Mouse (Mus musculus): ENCODE results near the gene Dnm3. TPM values are rescaled to one million over a fixed set of nuclear protein-coding genes. Genes with fewer than 3 reads are reported as not detected.
A peak's percentile ranks its signal among the peaks of the same experiment; 100 is the strongest.

Gene Dnm3
- polyA plus RNA-seq, 1 experiment from 2014 or later = 67.6 TPM

DNA sequence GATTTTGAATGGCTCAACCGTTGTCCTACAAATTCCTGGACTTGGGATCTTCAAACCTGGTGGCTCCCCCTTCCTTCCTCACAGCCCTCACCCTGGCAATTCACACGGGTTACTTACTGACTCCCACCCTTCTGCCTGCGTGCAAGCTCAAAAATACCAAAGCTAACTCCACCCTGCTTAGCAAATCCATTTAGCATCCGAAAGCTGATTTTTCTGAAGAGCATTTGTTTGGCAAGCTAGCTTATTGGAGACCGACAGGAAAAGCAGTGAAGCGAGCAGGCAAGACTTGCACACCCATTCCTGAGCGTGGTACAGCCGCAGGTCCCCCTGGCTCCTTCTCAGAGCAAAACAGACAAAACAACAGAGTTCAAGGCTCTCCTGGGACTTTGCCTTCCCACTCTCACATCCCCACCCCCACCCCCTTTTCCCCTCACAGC, 469.2 kb downstream of the Dnm3 start:
- Histone ChIP-seq H3K4me1 (peaks cover 18% of the 10 kb centered on the region), H3K36me3 (replicated peaks) (peaks cover 3% of the 10 kb centered on the region), H3K9me3 (no peaks in the 10 kb centered on the region), H3K4me3 (no peak overlapping the region), H3K9ac (no peak overlapping the region), H3K27ac (peak overlapping the region; percentile 53), H3K4me2 (0 out of 2 replicates have a peak overlapping the region, but pooled peaks have one; percentile 4), H3K27me3 (replicated peaks) (no peaks in the 10 kb centered on the region)
- ATAC-seq (replicated peaks) = peak; percentile 34; the same call in 1 of the 2 replicates
- WGBS = 29% methylated on average over 8 of the region's 8 CpGs

DNA sequence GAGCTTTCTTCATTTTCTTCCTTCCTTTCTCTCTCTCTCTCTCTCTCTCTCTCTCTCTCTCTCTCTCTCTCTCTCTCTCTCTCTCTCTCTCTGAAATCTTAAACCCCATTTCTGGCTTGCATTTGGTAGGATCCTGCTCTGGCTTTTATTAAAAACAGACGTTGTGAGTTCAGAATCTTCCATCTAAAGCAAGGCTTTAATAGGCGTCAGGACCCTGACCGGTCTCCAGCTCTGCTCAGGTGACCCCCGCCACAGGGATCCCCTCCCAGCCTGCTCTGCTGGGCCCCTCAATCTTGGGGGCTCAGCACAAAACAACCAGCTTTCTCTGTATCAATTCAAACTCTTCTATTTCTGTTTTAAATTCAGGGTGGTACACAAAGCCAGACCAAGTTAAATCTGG, 469.6 kb downstream of the Dnm3 start:
- H3K36me3 ChIP-seq (replicated peaks) = peaks cover 3% of the 10 kb centered on the region
- 62% methylated on average over 4 of the region's 4 CpGs for WGBS
- H3K9ac ChIP-seq = no peak overlapping the region
- H3K9me3 ChIP-seq = no peaks in the 10 kb centered on the region
- H3K27me3 ChIP-seq (replicated peaks) = no peaks in the 10 kb centered on the region
- ATAC-seq (replicated peaks) = no peak
- peaks cover 18% of the 10 kb centered on the region for H3K4me1 ChIP-seq
- no peak overlapping the region for H3K27ac ChIP-seq
- H3K4me3 ChIP-seq = no peak overlapping the region
- H3K4me2 ChIP-seq = no peak overlapping the region

DNA sequence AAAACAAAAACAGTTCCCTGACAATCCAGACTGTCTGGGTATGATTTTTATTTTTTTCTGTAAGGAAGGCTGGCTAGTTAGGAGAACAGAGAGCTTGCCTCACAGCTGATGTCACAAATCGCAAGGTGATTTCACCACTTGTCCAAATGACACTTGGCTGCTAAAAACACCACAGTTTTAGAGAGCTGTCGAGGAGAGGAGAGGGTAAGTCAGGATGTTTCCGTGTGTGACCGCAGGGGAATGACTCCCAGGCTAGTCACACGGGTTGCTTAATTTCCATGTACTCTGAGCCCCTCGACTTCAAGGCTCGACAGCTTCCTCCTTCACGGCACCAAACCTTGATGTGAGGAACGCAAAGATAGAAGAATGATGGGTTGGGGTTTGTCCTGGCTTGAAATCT, 471.7 kb downstream of the Dnm3 start:
- WGBS = 94% methylated on average over 9 of the region's 9 CpGs
- Histone ChIP-seq H3K27ac (no peak overlapping the region), H3K9me3 (no peaks in the 10 kb centered on the region), H3K27me3 (replicated peaks) (no peaks in the 10 kb centered on the region), H3K36me3 (replicated peaks) (no peaks in the 10 kb centered on the region), H3K9ac (no peak overlapping the region), H3K4me1 (peaks cover 18% of the 10 kb centered on the region), H3K4me3 (no peak overlapping the region), H3K4me2 (no peak overlapping the region)
- ATAC-seq (replicated peaks) = no peak

DNA sequence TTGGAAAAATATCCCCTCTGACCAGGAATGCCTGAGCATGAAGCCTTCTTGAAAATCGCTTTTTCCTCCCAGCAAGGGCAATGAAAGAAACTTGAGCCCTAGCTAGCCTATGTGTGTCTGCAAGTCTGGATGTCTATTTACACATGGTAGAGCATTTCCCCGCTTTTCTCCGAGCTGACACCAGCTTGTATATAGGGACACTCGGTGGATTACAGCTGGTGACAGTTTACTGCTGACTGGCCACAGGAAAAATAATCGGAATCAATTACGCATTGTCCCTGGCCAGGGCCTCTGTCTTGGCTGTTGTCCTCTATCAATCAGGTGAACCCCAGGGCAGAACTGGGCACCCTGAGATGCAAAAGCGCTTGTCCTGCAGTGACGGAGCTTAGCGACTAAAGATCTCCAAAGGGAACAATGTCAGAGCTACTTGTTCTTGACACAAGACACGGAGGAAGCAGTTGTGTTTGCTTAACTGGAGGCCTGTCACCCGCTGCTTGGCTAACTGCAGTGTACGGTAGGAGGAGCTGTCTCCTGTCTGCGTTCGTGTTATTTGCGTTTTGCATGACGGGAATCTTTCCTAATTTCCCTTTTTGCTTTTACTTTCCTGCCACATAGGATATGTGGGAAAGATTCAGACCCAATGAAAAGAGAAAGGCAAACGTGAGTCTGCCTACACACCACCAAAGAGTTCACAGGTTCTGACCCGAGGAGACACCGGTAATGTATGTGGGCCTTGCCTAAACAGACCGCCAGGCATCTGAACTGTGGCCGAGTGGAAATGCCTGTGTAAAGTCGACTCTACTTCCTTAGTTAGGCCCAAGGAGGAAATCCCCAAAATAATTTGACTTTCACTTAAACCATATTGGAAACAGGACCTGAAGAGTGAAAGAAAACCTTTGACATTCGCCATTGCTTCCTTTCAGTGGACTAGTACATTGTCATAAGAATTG, 472.7 kb downstream of the Dnm3 start:
- Histone ChIP-seq H3K27me3 (replicated peaks) (no peaks in the 10 kb centered on the region), H3K4me2 (0 out of 2 replicates have a peak overlapping the region, but pooled peaks have one; percentile 12), H3K4me3 (no peak overlapping the region), H3K27ac (0 out of 2 replicates have a peak overlapping the region, but pooled peaks have one; percentile 6), H3K4me1 (peaks cover 18% of the 10 kb centered on the region), H3K9me3 (no peaks in the 10 kb centered on the region), H3K36me3 (replicated peaks) (no peaks in the 10 kb centered on the region), H3K9ac (no peak overlapping the region)
- WGBS = 52% methylated on average over 23 of the region's 23 CpGs
- ATAC-seq (replicated peaks) = 0 out of 2 replicates have a peak, but pooled peaks have one; percentile 48

DNA sequence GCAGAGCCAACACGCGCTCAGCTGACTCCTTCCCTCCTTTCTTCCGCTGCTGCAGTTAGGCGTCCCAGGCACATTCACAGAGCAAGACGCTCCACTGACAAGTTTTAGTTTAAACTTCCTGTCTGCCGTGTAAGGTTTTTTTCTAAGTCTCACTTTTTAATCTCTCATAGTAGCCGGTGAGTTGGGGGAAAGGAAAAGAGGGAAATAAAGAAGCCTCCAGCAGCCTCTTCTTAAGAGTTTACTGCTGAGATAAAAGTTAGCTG, 473.4 kb downstream of the Dnm3 start:
- no peak for ATAC-seq (replicated peaks)
- H3K27me3 ChIP-seq (replicated peaks) = no peaks in the 10 kb centered on the region
- no peaks in the 10 kb centered on the region for H3K36me3 ChIP-seq (replicated peaks)
- no peaks in the 10 kb centered on the region for H3K9me3 ChIP-seq
- no peak overlapping the region for H3K9ac ChIP-seq
- H3K4me3 ChIP-seq = no peak overlapping the region
- H3K27ac ChIP-seq = no peak overlapping the region
- no peak overlapping the region for H3K4me2 ChIP-seq
- 48% methylated on average over 7 of the region's 7 CpGs for WGBS
- peaks cover 21% of the 10 kb centered on the region for H3K4me1 ChIP-seq

DNA sequence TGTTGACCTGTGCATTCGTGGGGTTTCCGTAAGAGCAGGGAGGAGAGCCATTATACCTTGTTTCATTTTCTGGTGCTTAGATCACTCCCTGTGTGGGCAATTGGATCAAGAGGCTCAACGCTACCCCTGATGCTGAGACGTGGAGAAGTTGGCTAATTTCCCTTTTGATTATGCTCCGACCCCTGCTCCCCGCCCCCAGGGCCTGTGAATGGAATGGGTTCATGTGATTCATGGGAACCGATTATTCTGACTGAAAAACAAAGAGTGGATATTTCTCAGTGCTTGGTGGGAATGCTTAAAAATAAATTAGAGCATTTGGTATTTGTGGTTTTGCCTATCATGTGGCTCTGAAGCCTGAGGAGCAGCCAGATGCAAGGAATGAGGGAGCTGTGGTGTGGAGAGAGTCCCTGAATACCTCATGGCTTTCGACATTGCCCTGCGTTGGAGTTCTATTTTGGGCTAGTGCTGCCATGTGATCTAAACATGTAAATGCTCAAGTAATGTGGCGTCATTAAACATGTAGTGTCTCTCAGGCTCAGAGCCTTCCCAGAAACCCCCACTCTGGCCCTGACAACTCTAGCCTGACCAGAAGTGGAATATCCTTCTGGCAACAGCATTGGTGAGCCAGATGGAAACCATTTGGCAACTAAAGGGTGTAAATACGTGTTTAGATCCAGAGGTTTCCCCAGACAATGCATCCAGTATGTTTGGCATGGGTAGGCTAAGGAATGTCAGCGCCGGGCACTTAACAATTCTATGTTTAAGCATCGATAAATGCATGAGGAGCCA, 473.9 kb downstream of the Dnm3 start:
- no peak overlapping the region for H3K4me3 ChIP-seq
- H3K9me3 ChIP-seq = no peaks in the 10 kb centered on the region
- ATAC-seq (replicated peaks) = no peak
- 57% methylated on average over 14 of the region's 14 CpGs for WGBS
- H3K27ac ChIP-seq = no peak overlapping the region
- H3K27me3 ChIP-seq (replicated peaks) = no peaks in the 10 kb centered on the region
- no peak overlapping the region for H3K4me2 ChIP-seq
- peaks cover 22% of the 10 kb centered on the region for H3K4me1 ChIP-seq
- no peaks in the 10 kb centered on the region for H3K36me3 ChIP-seq (replicated peaks)
- no peak overlapping the region for H3K9ac ChIP-seq

DNA sequence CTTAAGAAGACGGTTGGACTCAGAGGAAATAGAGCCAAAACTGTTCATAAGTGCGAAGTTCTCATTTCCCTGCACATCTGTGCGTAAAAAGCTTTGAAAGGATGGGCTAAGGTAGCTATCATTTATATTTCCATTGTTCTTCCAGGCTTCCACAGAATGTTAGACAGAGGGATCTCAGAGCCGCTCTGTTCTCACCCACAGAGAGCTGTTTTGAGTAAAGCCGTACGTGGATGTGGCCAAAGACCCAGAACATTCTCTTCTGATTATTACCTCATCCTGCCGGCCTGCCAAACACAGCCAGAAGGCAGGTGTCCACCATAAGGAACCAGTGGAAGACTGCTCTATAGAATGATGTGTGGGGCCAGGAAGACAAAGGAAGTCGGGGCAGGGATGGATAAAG, 476.5 kb downstream of the Dnm3 start:
- no peaks in the 10 kb centered on the region for H3K9me3 ChIP-seq
- no peak overlapping the region for H3K4me3 ChIP-seq
- H3K9ac ChIP-seq = no peak overlapping the region
- H3K27ac ChIP-seq = no peak overlapping the region
- H3K36me3 ChIP-seq (replicated peaks) = no peaks in the 10 kb centered on the region
- H3K4me1 ChIP-seq = peaks cover 16% of the 10 kb centered on the region
- H3K27me3 ChIP-seq (replicated peaks) = no peaks in the 10 kb centered on the region
- WGBS = 80% methylated on average over 8 of the region's 8 CpGs
- H3K4me2 ChIP-seq = no peak overlapping the region
- ATAC-seq (replicated peaks) = no peak

DNA sequence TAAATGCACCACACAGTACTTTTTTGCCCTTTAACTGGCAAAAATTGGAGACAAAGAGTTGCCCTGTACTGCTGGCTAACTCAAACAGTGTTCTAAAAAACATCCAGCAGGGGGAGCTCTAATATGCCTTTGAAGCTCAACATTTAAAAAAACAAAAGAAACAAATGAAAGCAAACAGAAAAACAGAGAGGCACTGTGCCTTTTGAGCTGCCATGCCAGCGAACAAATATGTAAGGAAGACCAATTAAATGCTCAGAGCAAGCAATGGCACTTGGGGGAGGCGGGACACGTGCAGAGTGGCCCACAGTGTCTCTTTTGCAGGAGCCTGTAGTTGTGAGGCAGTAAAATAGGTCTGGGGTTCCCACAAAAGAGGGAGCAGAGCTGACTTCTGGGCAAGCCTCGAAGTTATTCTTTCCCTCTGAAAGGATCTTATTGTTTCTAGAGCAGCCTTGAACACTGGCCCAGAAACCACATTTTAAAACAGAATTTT, 477.9 kb downstream of the Dnm3 start:
- H3K36me3 ChIP-seq (replicated peaks) = no peaks in the 10 kb centered on the region
- peak; percentile 89 for ATAC-seq (replicated peaks)
- peak overlapping the region; percentile 30 for H3K4me2 ChIP-seq
- peaks cover 13% of the 10 kb centered on the region for H3K4me1 ChIP-seq
- peak overlapping the region; percentile 40; the same call in 1 of the 2 replicates for H3K27ac ChIP-seq
- no peak overlapping the region for H3K9ac ChIP-seq
- no peak overlapping the region for H3K4me3 ChIP-seq
- H3K27me3 ChIP-seq (replicated peaks) = no peaks in the 10 kb centered on the region
- no peaks in the 10 kb centered on the region for H3K9me3 ChIP-seq
- WGBS = 0% methylated on average over 4 of the region's 4 CpGs

DNA sequence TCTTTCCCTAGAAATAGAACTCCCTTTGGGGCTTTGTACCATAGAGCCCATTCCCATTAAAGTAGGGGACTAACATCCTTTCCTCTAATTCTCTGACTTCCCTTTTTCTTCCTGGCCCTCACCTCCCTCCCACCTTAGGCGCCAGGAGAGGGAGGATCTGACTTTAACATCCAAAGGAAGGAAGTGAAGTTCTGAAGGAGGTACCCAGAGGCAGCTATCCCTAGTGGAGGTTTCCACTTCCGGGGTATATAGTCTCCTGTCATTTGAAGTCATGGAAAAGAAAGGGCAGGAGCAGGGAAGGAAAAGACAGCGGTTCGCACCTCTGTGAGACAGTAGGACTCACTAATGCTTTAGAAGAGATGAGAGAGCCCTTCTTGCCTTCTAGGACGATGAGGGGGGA, 478.5 kb downstream of the Dnm3 start:
- peaks cover 9% of the 10 kb centered on the region for H3K4me1 ChIP-seq
- H3K27me3 ChIP-seq (replicated peaks) = no peaks in the 10 kb centered on the region
- H3K4me2 ChIP-seq = no peak overlapping the region
- H3K27ac ChIP-seq = peak overlapping the region; percentile 40; the same call in 1 of the 2 replicates
- no peak overlapping the region for H3K4me3 ChIP-seq
- H3K36me3 ChIP-seq (replicated peaks) = no peaks in the 10 kb centered on the region
- WGBS = 47% methylated on average over 5 of the region's 5 CpGs
- H3K9ac ChIP-seq = no peak overlapping the region
- H3K9me3 ChIP-seq = no peaks in the 10 kb centered on the region
- ATAC-seq (replicated peaks) = peak; percentile 16; the same call in 1 of the 2 replicates

DNA sequence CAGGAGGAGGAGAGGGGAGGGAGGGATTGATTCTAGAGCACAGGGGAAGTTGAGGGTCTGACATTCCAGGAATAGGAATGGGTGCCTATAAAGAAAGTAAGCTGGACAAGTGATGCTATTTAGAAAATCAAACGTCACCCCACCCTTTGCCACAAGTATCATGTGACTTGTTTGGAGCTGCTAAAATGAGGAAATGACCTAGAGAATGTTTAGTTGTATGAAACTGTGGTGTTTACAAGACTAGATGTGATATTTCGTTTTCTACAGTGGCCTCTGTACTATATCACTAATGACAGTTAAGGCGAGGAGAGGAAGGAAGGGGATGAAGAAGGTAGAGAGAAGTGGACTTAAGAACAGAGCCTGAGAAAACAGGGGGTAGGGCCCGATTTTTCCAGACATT, 479.1 kb downstream of the Dnm3 start:
- WGBS = 86% methylated on average over 4 of the region's 4 CpGs

DNA sequence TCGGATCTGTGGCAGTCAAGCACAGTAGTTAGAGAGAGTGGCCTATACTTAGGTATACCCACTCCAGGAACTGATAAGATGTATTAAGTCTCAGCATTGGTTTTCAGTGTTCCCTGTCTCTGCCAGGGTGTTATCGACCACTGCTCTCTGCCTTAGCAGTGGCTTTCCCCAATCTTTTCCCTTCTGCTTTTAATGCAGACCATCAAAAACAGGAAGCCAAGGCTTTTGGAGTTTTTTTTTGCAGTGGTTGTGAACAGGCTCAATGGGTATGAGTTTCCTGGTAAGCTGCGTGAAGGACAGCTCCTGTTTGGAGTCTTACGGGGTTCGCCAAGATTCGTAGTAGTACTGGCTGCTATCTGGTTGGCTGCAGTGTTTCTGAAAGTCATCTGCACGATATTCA, 485.4 kb downstream of the Dnm3 start:
- 93% methylated on average over 7 of the region's 7 CpGs for WGBS
- H3K36me3 ChIP-seq (replicated peaks) = no peaks in the 10 kb centered on the region
- H3K27ac ChIP-seq = no peak overlapping the region
- no peak overlapping the region for H3K9ac ChIP-seq
- no peaks in the 10 kb centered on the region for H3K27me3 ChIP-seq (replicated peaks)
- H3K4me3 ChIP-seq = no peak overlapping the region
- H3K4me2 ChIP-seq = no peak overlapping the region
- no peak for ATAC-seq (replicated peaks)
- H3K4me1 ChIP-seq = no peaks in the 10 kb centered on the region
- no peaks in the 10 kb centered on the region for H3K9me3 ChIP-seq

More for the DNA sequence above, 479.1 kb downstream of the Dnm3 start:
- no peak for ATAC-seq (replicated peaks)
- Histone ChIP-seq H3K4me3 (no peak overlapping the region), H3K4me2 (no peak overlapping the region), H3K9ac (no peak overlapping the region), H3K27ac (no peak overlapping the region), H3K27me3 (replicated peaks) (no peaks in the 10 kb centered on the region), H3K36me3 (replicated peaks) (no peaks in the 10 kb centered on the region), H3K9me3 (no peaks in the 10 kb centered on the region), H3K4me1 (0 out of 2 replicates have a peak, but pooled peaks cover 4% of the 10 kb centered on the region)

DNA sequence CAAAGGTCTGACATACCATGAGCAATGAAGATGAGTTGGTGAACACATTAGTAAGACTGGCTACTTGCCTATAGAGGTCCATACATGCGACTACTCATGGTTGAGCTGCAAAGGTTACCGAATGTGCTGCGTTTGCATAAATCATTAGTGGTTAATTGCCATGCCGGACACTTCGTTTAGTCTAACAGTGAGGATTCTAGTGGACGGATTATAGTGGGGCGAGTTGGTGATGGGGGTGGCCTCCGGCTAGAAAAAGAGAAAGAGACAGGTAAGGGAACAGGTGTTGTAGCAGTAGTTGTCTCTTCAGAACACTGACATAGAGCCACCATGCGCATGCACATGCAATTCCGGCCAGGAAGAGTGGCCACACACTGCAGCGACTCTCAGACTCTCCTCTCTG, 486.0 kb downstream of the Dnm3 start:
- H3K9ac ChIP-seq = no peak overlapping the region
- no peaks in the 10 kb centered on the region for H3K9me3 ChIP-seq
- no peak overlapping the region for H3K4me3 ChIP-seq
- H3K27ac ChIP-seq = no peak overlapping the region
- no peak overlapping the region for H3K4me2 ChIP-seq
- no peak for ATAC-seq (replicated peaks)
- H3K27me3 ChIP-seq (replicated peaks) = no peaks in the 10 kb centered on the region
- 94% methylated on average over 11 of the region's 11 CpGs for WGBS
- no peaks in the 10 kb centered on the region for H3K4me1 ChIP-seq
- H3K36me3 ChIP-seq (replicated peaks) = no peaks in the 10 kb centered on the region
